Mouse (Mus musculus): ENCODE results near the gene Lrrc27. TPM values are rescaled to one million over a fixed set of nuclear protein-coding genes. Genes with fewer than 3 reads are reported as not detected.

Lrrc27 gene
- polyA plus RNA-seq, 1 experiment from 2014 or later, result 6.8 TPM

DNA sequence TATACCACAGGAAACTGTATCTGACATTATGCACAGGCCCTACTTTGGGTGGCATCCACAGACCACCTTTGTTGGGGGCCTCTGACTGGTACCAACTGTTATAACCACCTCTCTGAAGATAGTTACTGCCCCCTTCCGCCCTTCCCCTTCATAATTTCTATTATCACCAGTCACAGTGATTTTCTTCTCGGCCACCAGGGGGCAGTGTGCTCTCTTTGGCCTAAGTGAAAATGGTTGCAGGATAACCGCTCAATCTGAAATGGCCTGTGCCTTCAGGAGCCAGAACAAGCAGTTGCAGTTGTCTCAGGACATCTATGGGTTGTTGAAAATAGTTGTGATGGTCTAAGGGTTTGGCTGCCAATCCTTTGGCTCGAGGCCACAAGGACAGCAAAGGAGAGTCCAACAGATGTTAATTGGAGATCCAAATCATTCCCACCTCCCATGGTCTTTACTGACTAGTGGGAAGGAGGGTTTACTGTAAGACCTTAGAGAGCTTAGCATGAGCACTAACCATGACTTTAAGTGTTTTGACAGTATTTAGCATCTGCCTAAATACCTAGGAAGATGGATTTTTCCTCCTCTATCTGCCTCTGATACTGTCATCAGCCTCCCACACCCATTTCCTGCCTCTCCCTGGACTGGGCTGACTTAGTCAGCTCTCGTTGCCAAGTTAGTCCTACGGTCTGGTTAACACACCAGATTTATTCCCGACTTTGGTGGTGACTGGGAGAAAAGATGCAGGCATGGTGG lies 4.6 kb upstream of the Lrrc27 start:
- H3K9ac ChIP-seq (ENCODE audit: low read length), result no peak overlapping the region
- H3K27me3 ChIP-seq (ENCODE audit: control insufficient read depth, insufficient read depth, low read length), result no peaks in the 10 kb centered on the region
- no peak for ATAC-seq (ENCODE audit: low FRiP score)
- H3K4me3 ChIP-seq (ENCODE audit: low read depth, low read length), result no peak overlapping the region
- H3K4me2 ChIP-seq, result no peak overlapping the region
- no peak overlapping the region for H3K27ac ChIP-seq (ENCODE audit: low read depth, low read length)
- WGBS, result 31% methylated on average over 7 of the region's 7 CpGs
- no peaks in the 10 kb centered on the region for H3K36me3 ChIP-seq (ENCODE audit: control insufficient read depth, insufficient read depth, low read length)
- peak; percentile 92 for DNase-seq (ENCODE audit: low spot score, missing footprints)
- H3K9me3 ChIP-seq (ENCODE audit: control insufficient read depth, low read length), result no peaks in the 10 kb centered on the region
- H3K4me1 ChIP-seq (ENCODE audit: control insufficient read depth, insufficient read depth, low read length), result peaks cover 6% of the 10 kb centered on the region; the same call in 1 of the 2 replicates

GRCm38 (mm10) chr7:139208773-139209095 lies 4.1 kb upstream of the Lrrc27 start:
- Histone ChIP-seq H3K36me3 (ENCODE audit: control insufficient read depth, insufficient read depth, low read length) (no peaks in the 10 kb centered on the region), H3K27me3 (ENCODE audit: control insufficient read depth, insufficient read depth, low read length) (no peaks in the 10 kb centered on the region), H3K4me1 (ENCODE audit: control insufficient read depth, insufficient read depth, low read length) (peaks cover 9% of the 10 kb centered on the region; the same call in 1 of the 2 replicates), H3K9me3 (ENCODE audit: control insufficient read depth, low read length) (no peaks in the 10 kb centered on the region), H3K9ac (ENCODE audit: low read length) (no peak overlapping the region), H3K4me2 (no peak overlapping the region), H3K27ac (ENCODE audit: low read depth, low read length) (no peak overlapping the region), H3K4me3 (ENCODE audit: low read depth, low read length) (no peak overlapping the region)
- DNase-seq (ENCODE audit: low spot score, missing footprints) (no peak), ATAC-seq (ENCODE audit: low FRiP score) (no peak)
- WGBS, result 88% methylated on average over 4 of the region's 4 CpGs

- no peak for ATAC-seq (ENCODE audit: low FRiP score)
- Histone ChIP-seq H3K4me3 (ENCODE audit: low read depth, low read length) (no peak overlapping the region), H3K4me2 (no peak overlapping the region), H3K4me1 (ENCODE audit: control insufficient read depth, insufficient read depth, low read length) (peaks cover 9% of the 10 kb centered on the region; the same call in 1 of the 2 replicates), H3K36me3 (ENCODE audit: control insufficient read depth, insufficient read depth, low read length) (no peaks in the 10 kb centered on the region), H3K9ac (ENCODE audit: low read length) (no peak overlapping the region), H3K27me3 (ENCODE audit: control insufficient read depth, insufficient read depth, low read length) (no peaks in the 10 kb centered on the region), H3K9me3 (ENCODE audit: control insufficient read depth, low read length) (no peaks in the 10 kb centered on the region), H3K27ac (ENCODE audit: low read depth, low read length) (no peak overlapping the region)
- no peak for DNase-seq (ENCODE audit: low spot score, missing footprints)
- 83% methylated on average over 6 of the region's 6 CpGs for WGBS
Measured at GRCm38 (mm10) chr7:139211761-139212160, 1.0 kb upstream of the Lrrc27 start.

- H3K9me3 ChIP-seq (ENCODE audit: control insufficient read depth, low read length), result no peaks in the 10 kb centered on the region
- ATAC-seq (ENCODE audit: low FRiP score) (peak; percentile 15), DNase-seq (ENCODE audit: low spot score, missing footprints) (no peak)
- peak overlapping the region; percentile 55 for H3K4me3 ChIP-seq (ENCODE audit: low read depth, low read length)
- H3K4me2 ChIP-seq, result peak overlapping the region; percentile 46
- no peak overlapping the region for H3K27ac ChIP-seq (ENCODE audit: low read depth, low read length)
- H3K27me3 ChIP-seq (ENCODE audit: control insufficient read depth, insufficient read depth, low read length), result no peaks in the 10 kb centered on the region
- peaks cover 9% of the 10 kb centered on the region; the same call in 1 of the 2 replicates for H3K4me1 ChIP-seq (ENCODE audit: control insufficient read depth, insufficient read depth, low read length)
- WGBS, result 73% methylated on average over 3 of the region's 3 CpGs
- no peaks in the 10 kb centered on the region for H3K36me3 ChIP-seq (ENCODE audit: control insufficient read depth, insufficient read depth, low read length)
- H3K9ac ChIP-seq (ENCODE audit: low read length), result peak overlapping the region; percentile 51
Measured at GRCm38 (mm10) chr7:139213751-139214150, 963 bp downstream of the Lrrc27 start.

- Histone ChIP-seq H3K36me3 (ENCODE audit: control insufficient read depth, insufficient read depth, low read length) (no peaks in the 10 kb centered on the region), H3K9me3 (ENCODE audit: control insufficient read depth, low read length) (no peaks in the 10 kb centered on the region), H3K27ac (ENCODE audit: low read depth, low read length) (no peak overlapping the region), H3K27me3 (ENCODE audit: control insufficient read depth, insufficient read depth, low read length) (no peaks in the 10 kb centered on the region), H3K4me1 (ENCODE audit: control insufficient read depth, insufficient read depth, low read length) (peaks cover 9% of the 10 kb centered on the region; the same call in 1 of the 2 replicates), H3K9ac (ENCODE audit: low read length) (no peak overlapping the region), H3K4me3 (ENCODE audit: low read depth, low read length) (no peak overlapping the region), H3K4me2 (no peak overlapping the region)
- ATAC-seq (ENCODE audit: low FRiP score) (no peak), DNase-seq (ENCODE audit: low spot score, missing footprints) (no peak)
- WGBS, result 83% methylated on average over 3 of the region's 3 CpGs
Measured at GRCm38 (mm10) chr7:139214160-139214559, 1.4 kb downstream of the Lrrc27 start.

GRCm38 (mm10) chr7:139214596-139215340 lies 2.0 kb downstream of the Lrrc27 start:
- no peak overlapping the region for H3K4me2 ChIP-seq
- H3K27me3 ChIP-seq (ENCODE audit: control insufficient read depth, insufficient read depth, low read length), result no peaks in the 10 kb centered on the region
- H3K4me3 ChIP-seq (ENCODE audit: low read depth, low read length), result no peak overlapping the region
- H3K36me3 ChIP-seq (ENCODE audit: control insufficient read depth, insufficient read depth, low read length), result no peaks in the 10 kb centered on the region
- no peak overlapping the region for H3K9ac ChIP-seq (ENCODE audit: low read length)
- DNase-seq (ENCODE audit: low spot score, missing footprints) (no peak), ATAC-seq (ENCODE audit: low FRiP score) (no peak)
- no peaks in the 10 kb centered on the region for H3K9me3 ChIP-seq (ENCODE audit: control insufficient read depth, low read length)
- peaks cover 9% of the 10 kb centered on the region; the same call in 1 of the 2 replicates for H3K4me1 ChIP-seq (ENCODE audit: control insufficient read depth, insufficient read depth, low read length)
- 80% methylated on average over 13 of the region's 14 CpGs for WGBS
- H3K27ac ChIP-seq (ENCODE audit: low read depth, low read length), result no peak overlapping the region

DNA sequence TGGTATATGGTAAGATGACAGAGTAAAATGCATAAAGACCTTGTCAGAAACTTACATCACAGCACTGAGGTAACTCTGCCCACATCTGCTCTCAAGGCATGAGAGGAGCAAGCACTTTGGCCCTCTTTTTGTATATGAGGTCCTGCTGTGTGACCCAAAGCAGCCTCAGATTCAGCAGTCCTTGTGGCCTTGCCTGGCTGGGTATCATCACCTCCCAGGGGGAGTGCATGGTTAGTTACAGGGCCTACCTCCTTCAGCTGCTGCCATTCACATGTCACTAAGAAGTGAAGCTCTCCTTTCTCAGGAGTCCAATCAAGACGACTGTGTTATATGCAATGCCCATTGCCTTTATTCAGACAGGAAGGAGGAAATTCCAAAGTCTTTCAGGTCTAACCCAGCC lies 2.7 kb downstream of the Lrrc27 start:
- H3K4me3 ChIP-seq (ENCODE audit: low read depth, low read length), result no peak overlapping the region
- 79% methylated on average over 1 of the region's 1 CpGs for WGBS
- no peak overlapping the region for H3K9ac ChIP-seq (ENCODE audit: low read length)
- DNase-seq (ENCODE audit: low spot score, missing footprints), result no peak
- H3K36me3 ChIP-seq (ENCODE audit: control insufficient read depth, insufficient read depth, low read length), result no peaks in the 10 kb centered on the region
- H3K27me3 ChIP-seq (ENCODE audit: control insufficient read depth, insufficient read depth, low read length), result no peaks in the 10 kb centered on the region
- ATAC-seq (ENCODE audit: low FRiP score), result no peak
- no peak overlapping the region for H3K27ac ChIP-seq (ENCODE audit: low read depth, low read length)
- H3K9me3 ChIP-seq (ENCODE audit: control insufficient read depth, low read length), result no peaks in the 10 kb centered on the region
- H3K4me2 ChIP-seq, result no peak overlapping the region
- H3K4me1 ChIP-seq (ENCODE audit: control insufficient read depth, insufficient read depth, low read length), result peaks cover 9% of the 10 kb centered on the region; the same call in 1 of the 2 replicates

DNA sequence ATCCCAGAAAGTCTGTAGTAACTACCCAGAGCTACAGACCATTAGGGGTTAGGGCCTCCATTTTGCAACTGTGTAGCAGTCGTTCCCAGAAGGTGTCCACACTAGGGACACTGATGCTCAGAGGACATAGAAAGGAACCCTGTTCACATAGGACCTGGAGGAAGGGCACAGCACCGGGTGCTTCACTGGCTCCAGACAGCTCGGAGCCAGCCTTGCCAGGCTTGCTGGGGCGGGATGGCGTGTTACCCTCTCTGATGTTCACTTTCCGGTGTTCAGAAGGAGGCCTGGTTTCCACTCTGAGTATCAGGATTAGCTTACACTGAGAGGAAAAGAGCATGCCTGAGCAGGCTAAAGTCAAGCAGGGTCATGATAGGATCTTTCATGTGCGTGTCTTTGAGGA lies 3.2 kb downstream of the Lrrc27 start:
- Histone ChIP-seq H3K9ac (ENCODE audit: low read length) (no peak overlapping the region), H3K4me3 (ENCODE audit: low read depth, low read length) (no peak overlapping the region), H3K36me3 (ENCODE audit: control insufficient read depth, insufficient read depth, low read length) (no peaks in the 10 kb centered on the region), H3K4me1 (ENCODE audit: control insufficient read depth, insufficient read depth, low read length) (peaks cover 9% of the 10 kb centered on the region; the same call in 1 of the 2 replicates), H3K9me3 (ENCODE audit: control insufficient read depth, low read length) (no peaks in the 10 kb centered on the region), H3K27ac (ENCODE audit: low read depth, low read length) (no peak overlapping the region), H3K4me2 (no peak overlapping the region), H3K27me3 (ENCODE audit: control insufficient read depth, insufficient read depth, low read length) (no peaks in the 10 kb centered on the region)
- 91% methylated on average over 7 of the region's 7 CpGs for WGBS
- ATAC-seq (ENCODE audit: low FRiP score), result no peak
- no peak for DNase-seq (ENCODE audit: low spot score, missing footprints)

- no peaks in the 10 kb centered on the region for H3K9me3 ChIP-seq (ENCODE audit: control insufficient read depth, low read length)
- DNase-seq (ENCODE audit: low spot score, missing footprints), result no peak
- H3K27ac ChIP-seq (ENCODE audit: low read depth, low read length), result no peak overlapping the region
- H3K9ac ChIP-seq (ENCODE audit: low read length), result no peak overlapping the region
- H3K36me3 ChIP-seq (ENCODE audit: control insufficient read depth, insufficient read depth, low read length), result no peaks in the 10 kb centered on the region
- no peaks in the 10 kb centered on the region for H3K27me3 ChIP-seq (ENCODE audit: control insufficient read depth, insufficient read depth, low read length)
- no peak overlapping the region for H3K4me2 ChIP-seq
- H3K4me3 ChIP-seq (ENCODE audit: low read depth, low read length), result no peak overlapping the region
- WGBS, result 94% methylated on average over 9 of the region's 9 CpGs
- no peak for ATAC-seq (ENCODE audit: low FRiP score)
- peaks cover 9% of the 10 kb centered on the region; the same call in 1 of the 2 replicates for H3K4me1 ChIP-seq (ENCODE audit: control insufficient read depth, insufficient read depth, low read length)
Measured at GRCm38 (mm10) chr7:139216464-139216863, 3.7 kb downstream of the Lrrc27 start.

Measured in midbrain, embryonic 11.5 days (tissue).